9 mouse cellular contexts compared by ENCODE assay signal in the genomic region with DNA sequence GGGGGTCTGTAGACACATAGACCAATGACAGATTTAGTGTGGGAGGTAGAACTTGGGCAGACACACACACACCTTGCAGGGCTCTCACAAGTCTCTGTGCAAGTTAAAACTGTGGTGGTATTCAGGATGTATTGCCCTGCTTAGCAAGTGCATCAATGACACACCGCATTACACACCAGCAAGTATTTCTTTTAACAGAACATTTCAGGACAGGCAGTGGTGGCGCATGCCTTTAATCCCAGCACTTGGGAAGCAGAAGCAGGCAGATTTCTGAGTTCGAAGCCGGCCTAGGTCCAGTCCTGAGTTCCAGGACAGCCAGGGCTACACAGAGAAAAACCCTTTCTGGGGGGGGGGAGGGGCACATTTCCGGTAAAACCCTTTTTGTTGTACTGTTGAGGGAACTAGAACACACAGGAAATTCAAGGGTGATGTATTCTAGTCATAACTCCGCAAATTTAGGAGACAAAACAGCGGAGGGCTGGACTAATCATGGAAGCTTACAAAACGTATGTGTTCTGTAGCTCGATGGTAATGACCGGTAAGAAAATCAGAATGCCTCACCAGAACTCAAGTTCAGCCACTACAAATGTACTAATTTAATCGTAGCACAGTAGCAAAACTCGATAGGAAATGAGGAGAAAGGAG. TPM values are rescaled to one million over a fixed set of nuclear protein-coding genes. Genes with fewer than 3 reads are reported as not detected.
DNase-seq lines count a peak whose midpoint lies in the region; ATAC-seq and TF ChIP-seq lines count a peak whose summit lies in the region.
"Had no signal": no experiment of that assay in that cellular context is flagged by ENCODE, and none has a peak within 500 bp of the region (broad histone marks: within the 10 kb centered on the region; RNA-seq: fewer than 3 reads in every experiment).

No protein-coding gene starts in this region.

- peak overlapping the region; percentile 71 for H3K9ac ChIP-seq in liver, embryonic 11.5 days (ENCODE audit: low read depth, low read length)

- peaks cover 28% of the 10 kb centered on the region for H3K36me3 ChIP-seq in forebrain, embryonic 10.5 days (replicated peaks)
- H3K36me3 ChIP-seq in liver, embryonic 11.5 days (ENCODE audit: control insufficient read depth, insufficient read depth, low read length): peaks cover 10% of the 10 kb centered on the region

- peak overlapping the region; percentile 89 for H3K4me2 ChIP-seq in liver, embryonic 11.5 days

- H3K27me3 ChIP-seq in forebrain, embryonic 10.5 days (ENCODE audit: poor library complexity, severe bottlenecking): no peaks in the 10 kb centered on the region
- no peaks in the 10 kb centered on the region for H3K27me3 ChIP-seq in liver, embryonic 11.5 days (replicated peaks; ENCODE audit: control insufficient read depth, insufficient read depth, low read length)
- H3K27me3 ChIP-seq: Patski had no signal

- DNase-seq in gastrocnemius, adult 2 months: no peak
- no peak for DNase-seq in gastrocnemius, postnatal 14 days
- DNase-seq in 3T3-L1 (ENCODE audit: low read depth, low spot score): peak; percentile 31
- no peak for DNase-seq in forebrain, embryonic 10.5 days (ENCODE audit: extremely low spot score, low spot score)
- no peak for DNase-seq in liver, embryonic 11.5 days (ENCODE audit: low spot score)
- DNase-seq in yolk sac, embryonic 10.5 days (ENCODE audit: low spot score): no peak
- DNase-seq in adrenal gland, postnatal 36 days: no peak
- no peak for DNase-seq in cerebellum, postnatal 4 days (ENCODE audit: low spot score in 2 of 2)

- H3K27ac ChIP-seq in gastrocnemius, adult 2 months: peak overlapping the region; percentile 97
- peak overlapping the region; percentile 93 for H3K27ac ChIP-seq in forebrain, embryonic 10.5 days
- H3K27ac ChIP-seq in liver, embryonic 11.5 days (ENCODE audit: low read depth, low read length): peak overlapping the region; percentile 79

- no peak for ATAC-seq in liver, embryonic 11.5 days (replicated peaks; ENCODE audit: low FRiP score)

- no peak for TF ChIP-seq CTCF in gastrocnemius, adult 2 months (IDR thresholded peaks at IDR 0.05)

- H3K4me1 ChIP-seq in forebrain, embryonic 10.5 days: peaks cover 24% of the 10 kb centered on the region
- peaks cover 7% of the 10 kb centered on the region for H3K4me1 ChIP-seq in liver, embryonic 11.5 days (replicated peaks; ENCODE audit: control insufficient read depth, insufficient read depth, low read length)

- peaks cover 12% of the 10 kb centered on the region; the same call in 1 of the 2 replicates for H3K9me3 ChIP-seq in forebrain, embryonic 10.5 days
- H3K9me3 ChIP-seq in liver, embryonic 11.5 days (ENCODE audit: control insufficient read depth, low read length): 0 out of 2 replicates have a peak, but pooled peaks cover 5% of the 10 kb centered on the region

- H3K4me3 ChIP-seq in gastrocnemius, adult 2 months: peak overlapping the region; percentile 76
- H3K4me3 ChIP-seq in forebrain, embryonic 10.5 days: peak overlapping the region; percentile 72
- peak overlapping the region; percentile 69 for H3K4me3 ChIP-seq in liver, embryonic 11.5 days (ENCODE audit: low read depth, low read length)

- intact Hi-C loops in gastrocnemius, adult 2 months (cut with DNase I): no loop called here
- intact Hi-C loops in gastrocnemius, postnatal 14 days (cut with DNase I; ENCODE audit: low total_unique reads): loop anchor here (5.0 kb wide), 1 partner anchor 117 kb away; no protein-coding TSS in a partner anchor

- 78% methylated on average over 12 of the region's 12 CpGs for WGBS in forebrain, embryonic 10.5 days
- WGBS in liver, embryonic 11.5 days: 66% methylated on average over 12 of the region's 12 CpGs

RNA-seq across cellular contexts. Expression of a gene that starts 1.0 kb away (rescaled TPM):
- total RNA-seq in gastrocnemius, adult 2 months (2021): 100 to 1,000 TPM in 1 of 2 experiments, 10 to 100 TPM in 1; 89.4 to 110 TPM
- 100 to 1,000 TPM; 106 to 113 TPM for total RNA-seq in gastrocnemius, postnatal 14 days (2021)
- 612 and 631 TPM in 2 replicates for polyA plus RNA-seq in forebrain, embryonic 10.5 days (2016; fragmentation: Nextera tagmentation; extraction: Ambion mirVana)
- 505 and 532 TPM in 2 replicates for polyA plus RNA-seq in liver, embryonic 11.5 days (2014; fragmentation: Nextera tagmentation; extraction: Ambion mirVana)
- total RNA-seq in adrenal gland, postnatal 36 days (2021): 100 to 1,000 TPM; 147 to 151 TPM

RNA-seq across cellular contexts. Expression of a gene that starts 57.0 kb away (rescaled TPM):
- not detected for total RNA-seq in gastrocnemius, adult 2 months (2021)
- not detected for total RNA-seq in gastrocnemius, postnatal 14 days (2021)
- 2.5 TPM in 2 replicates for polyA plus RNA-seq in forebrain, embryonic 10.5 days (2016; fragmentation: Nextera tagmentation; extraction: Ambion mirVana)
- 1.7 and 2.0 TPM in 2 replicates for polyA plus RNA-seq in liver, embryonic 11.5 days (2014; fragmentation: Nextera tagmentation; extraction: Ambion mirVana)
- total RNA-seq in adrenal gland, postnatal 36 days (2021): not detected
- polyA plus RNA-seq: Patski had no signal
